Mouse (Mus musculus): ENCODE data around the gene Prl7d1. TPM values are rescaled to one million over a fixed set of nuclear protein-coding genes. Genes with fewer than 3 reads are reported as not detected.
"Not testable (repeated sequence)": the region's sequence is repeated elsewhere in the genome, so short reads cannot be mapped to it uniquely, and the experiment has no call there.

Gene Prl7d1
- not detected in 2 replicates for polyA plus RNA-seq (2012; ENCODE audit: insufficient read depth, insufficient read length, missing spikeins)

DNA sequence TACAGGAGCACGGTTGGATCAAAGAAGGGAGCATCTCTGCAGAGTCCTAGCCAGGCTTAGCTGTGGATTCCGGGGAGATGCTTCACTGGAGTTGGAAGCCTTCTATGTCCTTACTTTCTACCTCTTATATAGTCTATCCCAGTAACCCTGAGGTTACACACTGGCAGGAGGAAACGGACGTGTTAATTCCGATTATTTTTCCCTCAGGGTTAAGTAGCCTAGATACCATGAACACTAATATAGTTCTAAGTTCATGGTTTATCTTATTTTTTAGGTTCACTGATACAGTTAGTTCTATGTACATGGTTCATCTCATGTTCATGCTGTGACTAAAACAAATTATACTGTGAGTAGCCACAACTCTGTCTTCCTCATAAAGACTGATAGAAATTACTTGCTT lies at the start of gene Prl7d1:
Prl7d1 (minus strand) TSS at position 101 of the 400 bp plus-strand sequence.
- Histone ChIP-seq H3K27ac (ENCODE audit: insufficient read depth, low read depth, low read length) (no peak within 1 kb of the TSS), H3K4me3 (ENCODE audit: insufficient read depth, low read length) (no peak within 1 kb of the TSS), H3K4me1 (ENCODE audit: control insufficient read depth, insufficient read depth, low read length) (no peaks in the 10 kb centered on the region)
- TF ChIP-seq CTCF (IDR thresholded peaks at IDR 0.05; ENCODE audit: low read depth, low read length) (no peak), POLR2A (IDR thresholded peaks at IDR 0.05; ENCODE audit: borderline replicate concordance, low read depth, low read length) (no peak)

DNA sequence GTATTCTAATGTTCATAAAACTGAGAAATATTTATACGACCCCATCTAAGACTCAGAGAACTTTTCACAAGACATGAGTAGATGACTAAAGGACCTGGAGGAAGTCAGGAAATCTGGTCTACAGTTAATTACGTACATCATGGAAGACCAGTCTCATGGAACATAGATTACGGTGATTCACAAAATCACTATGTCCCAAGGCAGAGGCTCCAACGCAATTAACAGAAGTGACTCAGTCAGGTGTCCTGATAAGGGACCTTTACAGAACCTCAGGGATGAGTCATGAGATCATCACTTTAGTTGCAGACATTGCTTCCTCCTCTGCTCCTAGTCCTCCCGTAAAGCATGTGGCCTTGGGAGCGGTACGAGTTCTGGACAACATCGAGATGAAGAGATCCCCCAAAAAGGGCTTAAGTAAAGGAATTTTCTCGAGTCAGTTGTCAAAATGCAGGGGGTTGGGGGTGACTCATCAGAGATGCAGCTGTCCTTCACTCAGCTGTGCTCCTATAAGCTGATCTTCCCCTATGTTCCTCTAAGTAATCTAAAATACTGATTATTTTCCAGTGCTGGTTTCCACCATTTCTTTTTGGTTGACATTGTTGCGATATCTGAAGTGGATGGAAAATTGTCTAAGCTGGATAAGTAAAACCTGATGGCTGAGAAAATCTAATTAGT lies 18.1 kb upstream of the Prl7d1 start:
- TF ChIP-seq CTCF (IDR thresholded peaks at IDR 0.05; ENCODE audit: low read depth, low read length) (no peak), POLR2A (IDR thresholded peaks at IDR 0.05; ENCODE audit: borderline replicate concordance, low read depth, low read length) (no peak)
- H3K4me1 ChIP-seq (ENCODE audit: control insufficient read depth, insufficient read depth, low read length), result no peaks in the 10 kb centered on the region

DNA sequence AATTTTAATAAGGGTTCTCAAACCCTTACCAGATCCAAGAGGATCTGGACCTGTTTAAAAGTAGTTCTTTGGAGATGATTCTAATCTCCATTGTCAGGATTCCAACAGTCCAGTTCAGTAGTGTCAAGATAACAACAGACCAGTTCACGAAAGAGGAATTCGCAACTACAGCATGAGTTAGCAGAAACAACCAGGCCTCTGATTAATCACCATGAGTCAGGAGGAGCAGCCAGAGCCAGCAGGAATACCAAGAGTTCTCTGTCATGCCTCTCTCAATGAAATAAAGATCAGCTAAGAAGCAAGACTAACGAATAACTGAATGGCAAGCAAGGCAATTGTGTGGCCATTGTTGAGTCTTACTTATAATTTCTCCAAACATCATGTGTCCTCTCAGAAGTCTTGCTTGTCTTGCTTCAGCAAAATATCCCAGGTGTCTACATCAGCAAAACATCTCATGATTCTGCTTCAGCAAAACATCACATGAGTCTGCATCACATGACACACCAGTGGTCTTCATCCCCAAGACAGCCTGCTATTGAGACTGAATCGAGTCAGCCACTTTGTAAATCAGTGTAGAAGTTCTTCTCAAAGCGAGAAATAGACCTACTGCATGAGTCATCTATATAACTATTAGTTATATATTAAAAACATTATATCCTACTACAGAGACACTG lies 13.9 kb upstream of the Prl7d1 start:
- not testable (repeated sequence) for H3K27ac ChIP-seq (ENCODE audit: insufficient read depth, low read depth, low read length); H3K4me1 ChIP-seq (ENCODE audit: control insufficient read depth, insufficient read depth, low read length); H3K4me3 ChIP-seq (ENCODE audit: insufficient read depth, low read length)

More for the DNA sequence above, 18.1 kb upstream of the Prl7d1 start:
- no peak overlapping the region for H3K4me3 ChIP-seq (ENCODE audit: insufficient read depth, low read length)
- no peak overlapping the region for H3K27ac ChIP-seq (ENCODE audit: insufficient read depth, low read depth, low read length)

DNA sequence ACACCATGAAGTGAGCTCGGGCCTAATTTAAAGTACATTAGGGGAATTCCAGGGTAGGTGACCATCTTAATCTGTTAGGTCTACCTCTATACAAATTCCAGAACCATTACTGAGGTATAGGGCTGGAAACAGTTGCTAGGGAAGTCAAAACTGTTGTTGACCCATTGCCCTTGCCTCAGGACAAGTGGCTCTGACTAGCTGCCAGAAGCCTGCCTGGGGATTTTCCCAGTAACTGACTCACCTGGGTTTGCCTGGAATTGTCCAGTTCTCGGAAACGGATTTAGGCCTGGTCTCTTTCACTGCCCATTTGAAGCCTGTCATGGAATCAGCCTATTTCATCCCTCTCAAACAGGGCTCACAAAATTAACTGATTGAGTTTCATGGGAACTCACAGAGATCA lies 8.5 kb upstream of the Prl7d1 start:
- not testable (repeated sequence) for H3K27ac ChIP-seq (ENCODE audit: insufficient read depth, low read depth, low read length); H3K4me1 ChIP-seq (ENCODE audit: control insufficient read depth, insufficient read depth, low read length); H3K4me3 ChIP-seq (ENCODE audit: insufficient read depth, low read length)

DNA sequence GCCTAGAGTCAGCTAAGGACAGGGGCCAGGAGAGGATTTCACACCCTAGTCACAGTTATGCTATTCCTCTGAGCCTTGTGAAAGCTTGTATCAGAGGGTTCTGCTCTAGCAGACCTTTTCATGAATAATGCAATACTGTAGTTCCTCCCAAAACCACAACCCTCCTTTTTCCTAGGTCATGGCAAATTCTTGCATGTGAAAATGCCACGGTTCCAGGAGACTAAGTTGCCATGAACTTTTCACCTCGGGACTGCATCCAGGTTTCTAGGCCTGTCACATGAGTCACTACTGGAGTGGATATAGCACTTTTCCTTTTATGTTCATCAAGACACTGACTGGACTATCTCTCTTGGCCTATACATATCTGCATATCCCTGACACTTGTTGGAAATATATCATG lies 10.0 kb downstream of the Prl7d1 start:
- no peak for TF ChIP-seq POLR2A (IDR thresholded peaks at IDR 0.05; ENCODE audit: borderline replicate concordance, low read depth, low read length)
- TF ChIP-seq CTCF (IDR thresholded peaks at IDR 0.05; ENCODE audit: low read depth, low read length), result no peak
- Histone ChIP-seq H3K4me1 (ENCODE audit: control insufficient read depth, insufficient read depth, low read length) (no peaks in the 10 kb centered on the region), H3K27ac (ENCODE audit: insufficient read depth, low read depth, low read length) (no peak overlapping the region), H3K4me3 (ENCODE audit: insufficient read depth, low read length) (no peak overlapping the region)

- no peak for TF ChIP-seq CTCF (IDR thresholded peaks at IDR 0.05; ENCODE audit: low read depth, low read length)
- no peak for TF ChIP-seq POLR2A (IDR thresholded peaks at IDR 0.05; ENCODE audit: borderline replicate concordance, low read depth, low read length)
- Histone ChIP-seq H3K27ac (ENCODE audit: insufficient read depth, low read depth, low read length) (no peak within 1 kb of the TSS), H3K4me1 (ENCODE audit: control insufficient read depth, insufficient read depth, low read length) (no peaks in the 10 kb centered on the region), H3K4me3 (ENCODE audit: insufficient read depth, low read length) (no peak within 1 kb of the TSS)
These were observed 48.6 kb downstream of the Prl7d1 start, which contains the start of gene Prl7a2 for GRCm38 (mm10) chr13:27667936-27668335. Gene Prl7a2, minus strand, starts transcription at chr13:27668036.

DNA sequence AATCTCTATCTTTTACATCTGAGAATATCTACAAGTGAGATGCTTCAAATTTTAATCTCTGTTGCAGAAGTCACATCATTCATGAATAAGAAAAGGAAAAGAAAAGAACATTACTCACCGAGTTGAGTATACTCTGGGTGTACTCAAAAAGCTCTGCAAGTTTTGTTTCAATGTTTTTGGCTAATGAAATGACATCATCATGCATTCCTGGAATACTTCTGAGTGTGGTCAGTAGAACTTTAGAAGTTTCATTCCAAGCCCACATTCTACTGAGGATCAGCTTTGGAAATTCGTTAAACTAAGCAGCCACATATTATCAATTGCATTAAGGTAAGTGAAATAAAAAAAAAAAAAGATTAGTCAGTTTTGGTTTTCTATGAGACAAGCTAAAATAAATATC lies 55.8 kb downstream of the Prl7d1 start:
- Histone ChIP-seq H3K4me1 (ENCODE audit: control insufficient read depth, insufficient read depth, low read length) (no peaks in the 10 kb centered on the region), H3K4me3 (ENCODE audit: insufficient read depth, low read length) (no peak overlapping the region), H3K27ac (ENCODE audit: insufficient read depth, low read depth, low read length) (no peak overlapping the region)
- TF ChIP-seq CTCF (IDR thresholded peaks at IDR 0.05; ENCODE audit: low read depth, low read length), result no peak
- TF ChIP-seq POLR2A (IDR thresholded peaks at IDR 0.05; ENCODE audit: borderline replicate concordance, low read depth, low read length), result no peak

Other genes with a start within 250 kb of the Prl7d1 start
- not detected in 2 replicates for gene Prl8a8, start 203.5 kb downstream of the Prl7d1 start, polyA plus RNA-seq (2012; ENCODE audit: insufficient read depth, insufficient read length, missing spikeins)
- not detected in 2 replicates for gene Prl8a9, start 152.1 kb downstream of the Prl7d1 start, polyA plus RNA-seq (2012; ENCODE audit: insufficient read depth, insufficient read length, missing spikeins)
- gene Prl8a1, start 134.6 kb downstream of the Prl7d1 start, polyA plus RNA-seq (2012; ENCODE audit: insufficient read depth, insufficient read length, missing spikeins), result not detected in 2 replicates
- not detected in 2 replicates for gene Prl7b1, start 106.2 kb downstream of the Prl7d1 start, polyA plus RNA-seq (2012; ENCODE audit: insufficient read depth, insufficient read length, missing spikeins)
- not detected in 2 replicates for gene Prl7a1, start 74.2 kb downstream of the Prl7d1 start, polyA plus RNA-seq (2012; ENCODE audit: insufficient read depth, insufficient read length, missing spikeins)
- gene Prl7a2, start 48.7 kb downstream of the Prl7d1 start, polyA plus RNA-seq (2012; ENCODE audit: insufficient read depth, insufficient read length, missing spikeins), result not detected in 2 replicates
- gene Prl7c1, start 64.1 kb upstream of the Prl7d1 start, polyA plus RNA-seq (2012; ENCODE audit: insufficient read depth, insufficient read length, missing spikeins), result not detected in 2 replicates
- gene Prl2a1, start 84.9 kb upstream of the Prl7d1 start, polyA plus RNA-seq (2012; ENCODE audit: insufficient read depth, insufficient read length, missing spikeins), result not detected in 2 replicates
- gene Prl2c1, start 132.6 kb upstream of the Prl7d1 start, polyA plus RNA-seq (2012; ENCODE audit: insufficient read depth, insufficient read length, missing spikeins), result not detected in 2 replicates